Mouse (Mus musculus) limb, embryonic 11.5 days (tissue): Measurements from ENCODE around the gene Smchd1. TPM values are rescaled to one million over a fixed set of nuclear protein-coding genes. Genes with fewer than 3 reads are reported as not detected.

ENCODE experiments used
- ATAC-seq: fragments of 200-750 bp; cut with Nextera tagmentation; 2 replicates; pipeline ENCODE4 v1.8.0; 2017; ENCODE audit warnings: low read depth; ENCODE audit not compliant: insufficient number of reproducible peaks, low FRiP score, low TSS enrichment
- DNase-seq: peaks from one replicate; pipeline ENCODE4 v3.0.0-alpha.2; 2015; ENCODE audit warnings: low spot score
- H3K27ac ChIP-seq: fragments of 300-500 bp; sonication (generic); replicated peaks from 2 replicates; pipeline ENCODE4 v1.5.1; 2014; ENCODE audit warnings: low read depth, mild to moderate bottlenecking, low read length
- H3K27me3 ChIP-seq: fragments of 300-500 bp; sonication (generic); 2 replicates; pipeline ENCODE4 v1.6.1; 2014; ENCODE audit warnings: mild to moderate bottlenecking, low read length, mixed read lengths; ENCODE audit not compliant: control insufficient read depth, insufficient read depth
- H3K36me3 ChIP-seq: fragments of 300-500 bp; sonication (generic); 2 replicates; pipeline ENCODE4 v1.6.1; 2014; ENCODE audit warnings: mild to moderate bottlenecking, low read length, moderate library complexity, mixed read lengths; ENCODE audit not compliant: control insufficient read depth, insufficient read depth
- H3K4me1 ChIP-seq: fragments of 300-500 bp; sonication (generic); 2 replicates; pipeline ENCODE4 v1.6.1; 2014; ENCODE audit warnings: low read length, mixed read lengths; ENCODE audit not compliant: control insufficient read depth, insufficient read depth
- H3K4me2 ChIP-seq: fragments of 300-500 bp; sonication (generic); 2 replicates; pipeline ENCODE4 v1.6.1; 2014; ENCODE audit warnings: low read depth, mild to moderate bottlenecking, moderate library complexity; ENCODE audit not compliant: severe bottlenecking
- H3K4me3 ChIP-seq: fragments of 300-500 bp; sonication (generic); 2 replicates; pipeline ENCODE4 v1.5.1; 2014; ENCODE audit warnings: low read depth, low read length
- H3K9ac ChIP-seq: fragments of 300-500 bp; sonication (generic); 2 replicates; pipeline ENCODE4 v1.6.1; 2014; ENCODE audit warnings: mild to moderate bottlenecking, low read length
- H3K9me3 ChIP-seq: fragments of 300-500 bp; sonication (generic); 2 replicates; pipeline ENCODE4 v1.6.1; 2016; ENCODE audit warnings: low read length; ENCODE audit not compliant: control insufficient read depth
- WGBS: fragments of 180-500 bp; shearing (Covaris S2); extraction: QIAGEN DNeasy Blood & Tissue Kit; methylation state at CpG from one replicate; pipeline ENCODE4 v1.1.7; 2014; 5-methylcytosine and 5-hydroxymethylcytosine counted together
- polyA plus RNA-seq: library from polyadenylated mRNA; unstranded; fragments of >200 nt; fragmentation: Nextera tagmentation; extraction: Ambion mirVana; gene quantifications from 2 replicates; pipeline ENCODE4 v1.2.1, GENCODE M21; 2014

The Smchd1 gene
- polyA plus RNA-seq, 1 experiment from 2014 or later: 104 TPM

DNA sequence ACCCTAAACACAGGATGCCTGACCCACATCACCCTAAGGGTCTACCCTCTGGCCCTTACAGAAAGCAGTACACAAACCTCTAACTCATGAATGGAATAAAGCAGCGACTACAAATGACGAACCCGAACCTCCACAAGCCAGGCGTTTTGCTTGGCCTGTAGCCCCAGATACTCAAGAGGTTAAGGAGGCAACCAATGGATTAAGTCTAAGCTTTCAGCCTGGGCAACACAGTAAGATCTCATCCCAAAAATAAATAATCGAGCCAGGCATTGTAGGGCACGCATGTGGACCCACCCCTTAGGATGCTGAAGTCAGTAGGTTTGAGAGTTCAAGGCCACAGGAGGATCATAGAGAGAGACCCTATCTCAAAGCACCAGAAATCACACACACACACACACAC is 169.1 kb downstream of the Smchd1 start:
- Histone ChIP-seq H3K36me3 (no peaks in the 10 kb centered on the region), H3K4me1 (peaks cover 3% of the 10 kb centered on the region), H3K4me3 (no peak overlapping the region)

GRCm38 (mm10) chr17:71303444-71303843 is 171.7 kb downstream of the Smchd1 start:
- Histone ChIP-seq H3K4me2 (no peak overlapping the region), H3K9me3 (no peaks in the 10 kb centered on the region), H3K9ac (no peak overlapping the region), H3K4me3 (no peak overlapping the region), H3K27ac (no peak overlapping the region), H3K27me3 (no peaks in the 10 kb centered on the region), H3K36me3 (no peaks in the 10 kb centered on the region), H3K4me1 (no peaks in the 10 kb centered on the region)
- 83% methylated on average over 6 of the region's 6 CpGs for WGBS
- ATAC-seq: no peak
- no peak for DNase-seq

More for the DNA sequence above, 169.1 kb downstream of the Smchd1 start:
- no peak overlapping the region for H3K9ac ChIP-seq
- no peaks in the 10 kb centered on the region for H3K9me3 ChIP-seq
- WGBS: 92% methylated on average over 6 of the region's 6 CpGs
- ATAC-seq (no peak), DNase-seq (no peak)
- no peak overlapping the region for H3K27ac ChIP-seq
- H3K27me3 ChIP-seq: no peaks in the 10 kb centered on the region
- H3K4me2 ChIP-seq: no peak overlapping the region

- Histone ChIP-seq H3K27me3 (no peaks in the 10 kb centered on the region), H3K9ac (no peak overlapping the region), H3K4me3 (no peak overlapping the region), H3K36me3 (no peaks in the 10 kb centered on the region), H3K4me2 (no peak overlapping the region), H3K9me3 (no peaks in the 10 kb centered on the region; the same call in 1 of the 2 replicates), H3K4me1 (no peaks in the 10 kb centered on the region), H3K27ac (no peak overlapping the region)
- ATAC-seq (no peak), DNase-seq (no peak)
- WGBS: 60% methylated on average over 5 of the region's 5 CpGs
Observed at GRCm38 (mm10) chr17:71301413-71301812, 173.7 kb downstream of the Smchd1 start.

- Histone ChIP-seq H3K4me2 (no peak overlapping the region), H3K9me3 (no peaks in the 10 kb centered on the region; the same call in 1 of the 2 replicates), H3K27ac (no peak overlapping the region), H3K36me3 (no peaks in the 10 kb centered on the region), H3K4me1 (no peaks in the 10 kb centered on the region), H3K4me3 (no peak overlapping the region), H3K9ac (no peak overlapping the region), H3K27me3 (no peaks in the 10 kb centered on the region)
- 94% methylated on average over 2 of the region's 2 CpGs for WGBS
- no peak for ATAC-seq
- no peak for DNase-seq
Observed at GRCm38 (mm10) chr17:71300338-71300737, 174.8 kb downstream of the Smchd1 start.

GRCm38 (mm10) chr17:71299879-71300278 is 175.3 kb downstream of the Smchd1 start:
- DNase-seq: no peak
- H3K27ac ChIP-seq: no peak overlapping the region
- no peak overlapping the region for H3K9ac ChIP-seq
- H3K9me3 ChIP-seq: no peaks in the 10 kb centered on the region; the same call in 1 of the 2 replicates
- no peaks in the 10 kb centered on the region for H3K36me3 ChIP-seq
- 92% methylated on average over 4 of the region's 4 CpGs for WGBS
- no peaks in the 10 kb centered on the region for H3K4me1 ChIP-seq
- H3K4me2 ChIP-seq: no peak overlapping the region
- no peak overlapping the region for H3K4me3 ChIP-seq
- no peaks in the 10 kb centered on the region for H3K27me3 ChIP-seq
- ATAC-seq: no peak

- no peak for ATAC-seq
- no peaks in the 10 kb centered on the region for H3K27me3 ChIP-seq
- no peak overlapping the region for H3K4me2 ChIP-seq
- no peak overlapping the region for H3K4me3 ChIP-seq
- H3K4me1 ChIP-seq: no peaks in the 10 kb centered on the region
- no peak overlapping the region for H3K27ac ChIP-seq
- no peaks in the 10 kb centered on the region; the same call in 1 of the 2 replicates for H3K9me3 ChIP-seq
- no peak for DNase-seq
- H3K9ac ChIP-seq: no peak overlapping the region
- WGBS: 89% methylated on average over 3 of the region's 3 CpGs
- H3K36me3 ChIP-seq: no peaks in the 10 kb centered on the region
Observed at GRCm38 (mm10) chr17:71294570-71294969, 180.6 kb downstream of the Smchd1 start.

Other genes with a start within 250 kb of the Smchd1 start
- gene Emilin2, start 163.4 kb downstream of the Smchd1 start, polyA plus RNA-seq: 15.8 and 20.3 TPM in 2 replicates
- 3.3 and 4.7 TPM in 2 replicates for gene Gm4707, start 15.4 kb downstream of the Smchd1 start, polyA plus RNA-seq
- gene Ndc80, start 51.5 kb upstream of the Smchd1 start, polyA plus RNA-seq: 66.3 and 70.6 TPM in 2 replicates
- 0.96 and 0.97 TPM in 2 replicates for gene Spdya, start 76.7 kb upstream of the Smchd1 start, polyA plus RNA-seq
- gene Wdr43, start 140.6 kb upstream of the Smchd1 start, polyA plus RNA-seq: 104 and 106 TPM in 2 replicates
- gene Togaram2, start 197.9 kb upstream of the Smchd1 start, polyA plus RNA-seq: not detected in 2 replicates